Mouse (Mus musculus): ENCODE data around the gene Olfr394.
"Not testable (repeated sequence)": the region's sequence is repeated elsewhere in the genome, so short reads cannot be mapped to it uniquely, and the experiment has no call there.

Gene Olfr394

GRCm38 (mm10) chr11:73890671-73891070, at the start of gene Olfr394:
Gene Olfr394 (minus strand): TSS chr11:73890771.
- in situ Hi-C loops (cut with MboI; ENCODE audit: low sequenced_read_pairs) = no loop called here

GRCm38 (mm10) chr11:73936377-73936776, 45.8 kb upstream of the Olfr394 start, which contains the start of gene Olfr23:
Gene Olfr23 (plus strand): TSS chr11:73936677.
- in situ Hi-C loops (cut with MboI; ENCODE audit: low sequenced_read_pairs) = no loop called here

- in situ Hi-C loops (cut with MboI; ENCODE audit: low sequenced_read_pairs) = not testable (repeated sequence)
Observed at GRCm38 (mm10) chr11:73909199-73909598, 18.6 kb upstream of the Olfr394 start, which contains the start of gene Olfr395. Gene Olfr395 (minus strand): TSS chr11:73909299.

- in situ Hi-C loops (cut with MboI; ENCODE audit: low sequenced_read_pairs) = no loop called here
Observed at GRCm38 (mm10) chr11:73851354-73851753, 39.2 kb downstream of the Olfr394 start, which contains the start of gene Olfr393. Gene Olfr393 (minus strand): TSS chr11:73851454.

Measured in CH12F3 (cell line).